In the genomic region with DNA sequence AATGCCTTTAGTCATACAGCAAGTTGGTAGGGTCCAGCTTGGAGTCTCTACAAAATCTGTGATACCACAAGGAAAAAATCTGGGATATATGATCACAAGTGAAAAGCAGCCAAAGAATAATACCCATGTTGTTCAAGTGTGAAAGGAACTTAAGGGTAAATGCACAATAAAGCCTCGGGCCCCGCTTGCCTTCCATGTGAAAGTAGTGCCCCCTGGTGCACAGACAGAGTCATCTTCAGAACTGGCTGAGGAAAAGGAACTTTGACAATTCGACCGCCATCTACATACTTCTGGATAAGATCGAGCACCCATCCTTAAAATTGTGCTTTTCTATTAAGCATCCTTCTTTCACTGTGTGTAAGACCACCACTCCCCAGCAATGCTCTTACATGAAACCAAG, we compare ENCODE assay signal across 7 mouse cellular contexts. TPM values are rescaled to one million over a fixed set of nuclear protein-coding genes. Genes with fewer than 3 reads are reported as not detected.
DNase-seq lines count a peak whose midpoint lies in the region; TF ChIP-seq lines count a peak whose summit lies in the region.

No protein-coding gene starts in this region.

- no peaks in the 10 kb centered on the region for H3K36me3 ChIP-seq in ES-Bruce4 (ENCODE audit: control insufficient read depth, insufficient read depth, low read length, poor library complexity, severe bottlenecking)

- H3K4me1 ChIP-seq in ES-Bruce4 (ENCODE audit: control insufficient read depth, insufficient read depth, low read length): no peaks in the 10 kb centered on the region

- no peak for TF ChIP-seq EP300 in ES-Bruce4 (IDR thresholded peaks at IDR 0.05; ENCODE audit: insufficient read depth, low read depth, low read length)

- H3K27ac ChIP-seq in left cerebral cortex, adult 2 months: no peak overlapping the region
- no peak overlapping the region for H3K27ac ChIP-seq in ES-Bruce4 (ENCODE audit: insufficient read depth, low read length)

- no peak for TF ChIP-seq POLR2A in ES-Bruce4 (IDR thresholded peaks at IDR 0.05; ENCODE audit: insufficient read depth, low read length)

- no peaks in the 10 kb centered on the region for H3K9me3 ChIP-seq in ES-Bruce4 (replicated peaks; ENCODE audit: control insufficient read depth, insufficient read depth, low read length, poor library complexity, severe bottlenecking)

- peak; percentile 35 to 61 for DNase-seq in left cerebral cortex, adult 2 months (ENCODE audit: extremely low spot score in 1 of 2, low spot score in 2 of 2)
- no peak for DNase-seq in left cerebral cortex, adult 8-10 months (ENCODE audit: low spot score in 2 of 2)
- DNase-seq in adrenal gland, adult 2 months: peak; percentile 42
- DNase-seq in gastrocnemius, postnatal 10 days: peak; percentile 26
- peak; percentile 33 to 34 for DNase-seq in left cerebral cortex, postnatal 36 days (ENCODE audit: low spot score in 2 of 2)
- DNase-seq in right cerebral cortex, postnatal 4 days: peak; percentile 54

- peak; percentile 86 for TF ChIP-seq CTCF in left cerebral cortex, adult 2 months (IDR thresholded peaks at IDR 0.05)
- peak; percentile 63 for TF ChIP-seq CTCF in ES-Bruce4 (IDR thresholded peaks at IDR 0.05; ENCODE audit: low read depth, low read length)

- H3K9ac ChIP-seq in ES-Bruce4 (ENCODE audit: low read depth, poor library complexity, severe bottlenecking): no peak overlapping the region

- H3K4me3 ChIP-seq in left cerebral cortex, adult 2 months: no peak overlapping the region
- no peak overlapping the region for H3K4me3 ChIP-seq in ES-Bruce4 (ENCODE audit: low read depth, low read length)

- H3K27me3 ChIP-seq in ES-Bruce4 (ENCODE audit: control insufficient read depth, insufficient read depth, low read length, poor library complexity, severe bottlenecking): no peaks in the 10 kb centered on the region

- intact Hi-C loops in left cerebral cortex, adult 2 months (cut with DNase I): loop anchor here (1.0 to 2.0 kb wide), 2 partner anchors 330 to 352 kb away; no protein-coding TSS in a partner anchor
- intact Hi-C loops in left cerebral cortex, postnatal 36 days (cut with DNase I): loop anchor here (5.0 kb wide), 1 partner anchor 341 kb away; no protein-coding TSS in a partner anchor

RNA-seq across cellular contexts. Expression of gene Stat4, which starts 11.6 kb away (rescaled TPM):
- 1 to 10 TPM; 3.5 to 5.0 TPM for total RNA-seq in left cerebral cortex, adult 2 months (2021)
- 1 to 10 TPM; 2.6 to 3.4 (median 2.9) TPM for total RNA-seq in left cerebral cortex, adult 8-10 months (2022)
- polyA plus RNA-seq in ES-Bruce4 (2011; ENCODE audit: insufficient read depth, insufficient read length, low read depth, missing spikeins): 5.3 and 6.8 TPM in 2 replicates
- total RNA-seq in adrenal gland, adult 2 months (2021): under 1 TPM; 0.28 to 0.43 TPM
- polyA plus RNA-seq in adrenal gland, adult 2 months (2012; rRNA removed): not detected in 2 replicates
- under 1 TPM; 0.12 to 0.43 TPM for total RNA-seq in gastrocnemius, postnatal 10 days (2021)
- 1 to 10 TPM; 4.2 to 5.0 TPM for total RNA-seq in left cerebral cortex, postnatal 36 days (2021)

Comparison
In these comparisons a context has a peak if more than half of its experiments do, and no peak if none do; other contexts are left out.
1. DNase-seq: peak in left cerebral cortex, adult 2 months (2 of 2), adrenal gland, adult 2 months (single experiment), gastrocnemius, postnatal 10 days (single experiment), left cerebral cortex, postnatal 36 days (2 of 2) and right cerebral cortex, postnatal 4 days (single experiment); none in left cerebral cortex, adult 8-10 months (0 of 2).